Mouse (Mus musculus) thymus, postnatal 0 days (tissue): ENCODE results near the gene Ifi27. TPM values are rescaled to one million over a fixed set of nuclear protein-coding genes. Genes with fewer than 3 reads are reported as not detected.
"Not testable (repeated sequence)": the region's sequence is repeated elsewhere in the genome, so short reads cannot be mapped to it uniquely, and the experiment has no call there.

Source experiments
- DNase-seq: peaks from one replicate; pipeline ENCODE4 v3.0.0-alpha.2; 2015; ENCODE audit warnings: low spot score
- polyA plus RNA-seq: library from polyadenylated mRNA; unstranded; fragments of >200 nt; fragmentation: Nextera tagmentation; extraction: Ambion mirVana; gene quantifications from 2 replicates; pipeline ENCODE4 v1.2.1, GENCODE M21; 2015

Ifi27 gene
- polyA plus RNA-seq = 160 and 162 TPM in 2 replicates

DNA sequence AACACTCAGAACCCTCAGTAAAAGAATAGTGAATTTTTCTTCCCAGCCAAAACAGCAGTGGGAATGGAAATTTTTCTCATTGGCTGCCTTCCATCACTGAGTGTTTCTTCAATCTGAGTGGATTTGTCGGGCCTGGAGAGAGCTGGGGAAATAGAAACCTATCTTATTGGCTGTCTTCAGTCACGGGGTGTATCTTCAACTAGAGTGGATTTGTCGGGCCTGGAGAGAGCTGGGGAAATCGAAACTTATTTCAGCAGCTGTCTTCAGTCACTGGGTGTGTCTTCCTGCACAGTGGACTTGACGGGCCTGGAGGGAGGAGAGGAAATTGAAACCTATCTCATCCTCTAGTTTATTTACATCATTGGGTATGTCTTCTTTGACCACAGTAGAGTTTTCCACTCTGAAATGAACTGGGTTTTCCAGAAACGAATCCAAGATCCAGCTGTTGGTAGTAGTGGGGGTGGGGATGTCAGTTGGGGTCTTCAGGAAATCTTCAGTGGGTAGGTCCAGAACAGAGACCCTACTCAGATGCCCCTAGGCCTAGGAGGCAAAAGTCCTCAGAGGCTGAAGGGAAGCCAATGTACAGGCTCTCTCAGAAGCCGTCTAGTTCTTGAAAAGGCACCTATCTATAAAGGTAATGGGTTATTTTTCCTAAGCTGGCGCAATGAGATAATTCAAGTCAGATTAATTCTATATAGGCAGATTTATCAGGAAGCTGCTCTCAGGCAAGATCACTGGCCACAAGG is at the start of gene Ifi27:
TSS of gene Ifi27 (plus strand) at position 226 of the 746 bp plus-strand sequence.
- DNase-seq = peak; percentile 68

GRCm38 (mm10) chr12:103388505-103389347 is 45.3 kb upstream of the Ifi27 start, which contains the start of gene Otub2:
Gene Otub2 (plus strand): TSS chr12:103388682.
- peak; percentile 89 for DNase-seq

DNA sequence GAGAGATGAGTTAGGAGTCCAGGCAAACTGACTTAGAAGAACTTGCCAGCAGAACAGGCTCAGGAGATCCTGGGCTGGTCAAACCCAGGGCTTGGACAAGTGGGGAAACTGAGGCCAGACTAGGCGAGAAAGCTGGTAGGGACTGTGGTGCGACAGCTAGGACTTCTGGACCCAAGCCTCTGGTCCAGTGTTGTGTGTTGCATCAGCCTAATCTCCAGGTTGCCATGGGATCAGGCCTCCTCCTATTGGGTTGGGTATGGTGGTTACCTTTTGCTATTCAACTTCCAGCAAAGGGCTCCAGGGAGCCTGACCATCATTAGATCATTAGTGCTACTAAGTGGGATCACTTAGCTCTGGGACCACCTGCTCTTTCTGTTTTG is 44.7 kb upstream of the Ifi27 start:
- DNase-seq = no peak

DNA sequence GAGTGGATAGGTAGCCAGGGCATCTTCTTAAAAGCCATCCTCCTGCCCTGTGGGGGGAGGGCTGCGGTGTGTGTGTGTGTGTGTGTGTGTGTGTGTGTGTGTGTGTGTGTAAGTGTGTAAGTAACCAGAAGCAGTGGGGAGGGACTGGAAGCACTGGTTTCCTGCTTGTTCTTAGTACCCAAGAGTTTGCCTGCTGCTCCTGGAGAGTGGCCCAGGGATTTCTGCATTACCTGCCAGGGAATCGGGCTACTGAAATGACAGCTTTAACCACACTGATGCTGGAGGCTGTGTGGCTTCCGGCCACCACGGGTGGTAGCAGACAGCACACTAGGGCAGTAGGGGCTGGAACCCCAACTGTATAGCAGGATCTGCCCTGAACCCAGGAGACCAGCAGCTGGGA is 44.0 kb upstream of the Ifi27 start:
- no peak for DNase-seq

GRCm38 (mm10) chr12:103391098-103391497 is 42.9 kb upstream of the Ifi27 start:
- DNase-seq = no peak

GRCm38 (mm10) chr12:103393528-103393927 is 40.5 kb upstream of the Ifi27 start:
- DNase-seq = no peak

GRCm38 (mm10) chr12:103395486-103396275 is 38.3 kb upstream of the Ifi27 start:
- no peak for DNase-seq

GRCm38 (mm10) chr12:103396751-103397150 is 37.3 kb upstream of the Ifi27 start:
- no peak for DNase-seq

- no peak for DNase-seq
These were observed 29.9 kb upstream of the Ifi27 start for GRCm38 (mm10) chr12:103404131-103404530.

- no peak for DNase-seq
These were observed 26.3 kb upstream of the Ifi27 start, which contains the start of gene 9330161L09Rik for GRCm38 (mm10) chr12:103407720-103408119. Gene 9330161L09Rik (minus strand): TSS chr12:103407820.

GRCm38 (mm10) chr12:103408144-103408543 is 25.9 kb upstream of the Ifi27 start:
- no peak for DNase-seq

GRCm38 (mm10) chr12:103425016-103425728 is 8.8 kb upstream of the Ifi27 start:
- DNase-seq = no peak

DNA sequence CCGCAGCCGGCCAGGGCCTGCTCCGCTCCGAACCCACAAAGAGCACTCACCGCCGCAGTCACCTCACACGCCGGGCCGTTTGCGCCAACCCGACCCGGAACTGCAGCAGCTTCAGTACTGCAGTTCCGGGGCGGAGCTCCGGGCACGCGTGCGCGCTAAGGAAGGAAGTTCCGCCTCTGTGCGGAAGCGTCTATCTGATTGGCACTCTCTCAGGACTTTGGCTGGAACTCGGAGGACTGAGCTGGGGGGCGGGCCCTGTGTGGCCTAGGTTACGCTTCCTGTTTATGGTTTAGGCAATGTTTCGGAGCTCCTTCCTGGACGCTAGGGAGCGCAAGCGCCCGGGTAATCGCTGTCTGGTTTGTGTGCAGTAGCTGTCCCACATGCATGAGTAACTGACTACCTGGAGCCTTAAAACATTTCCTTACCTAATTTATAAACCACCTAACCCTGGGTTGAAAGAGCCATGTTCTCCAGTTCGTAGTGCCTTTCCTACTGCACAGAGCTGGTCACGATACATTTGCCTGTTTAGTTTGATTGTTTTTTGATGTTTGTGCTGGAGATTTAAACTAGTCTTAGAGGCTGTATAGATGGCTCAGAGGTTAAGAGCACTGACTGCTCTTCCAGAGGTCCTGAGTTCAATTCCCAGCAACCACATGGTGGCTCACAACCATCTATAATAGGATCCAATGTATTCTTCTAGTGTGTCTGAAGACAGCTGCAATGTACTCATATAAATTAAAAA is 8.1 kb upstream of the Ifi27 start, which contains the start of gene Ddx24:
TSS of gene Ddx24 (minus strand) at position 102 of the 742 bp plus-strand sequence.
- peak; percentile 99 for DNase-seq

- no peak for DNase-seq
These were observed 7.3 kb upstream of the Ifi27 start for GRCm38 (mm10) chr12:103426710-103427109.

- DNase-seq = no peak
These were observed 581 bp upstream of the Ifi27 start for GRCm38 (mm10) chr12:103433430-103433829.

DNA sequence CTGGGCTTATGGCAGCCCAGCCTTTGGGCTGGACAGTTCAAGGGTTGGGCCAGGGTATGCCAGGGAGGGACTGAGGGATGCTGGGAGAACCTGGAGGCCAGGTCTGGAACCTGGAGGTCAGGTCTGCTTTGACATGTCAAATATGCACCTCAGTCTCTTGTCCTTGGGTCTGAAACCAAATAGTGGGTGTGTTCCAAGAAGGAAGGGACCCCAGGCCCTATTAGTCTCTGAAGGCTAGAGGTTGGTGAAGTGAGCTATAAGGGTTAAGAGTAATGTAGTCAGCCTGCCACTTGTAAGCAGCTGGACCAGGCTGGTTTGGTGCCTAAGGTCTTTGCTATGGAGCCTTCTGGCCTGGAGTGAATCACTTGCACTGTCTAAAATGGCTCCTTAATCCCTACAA is 850 bp downstream of the Ifi27 start:
- no peak for DNase-seq

DNA sequence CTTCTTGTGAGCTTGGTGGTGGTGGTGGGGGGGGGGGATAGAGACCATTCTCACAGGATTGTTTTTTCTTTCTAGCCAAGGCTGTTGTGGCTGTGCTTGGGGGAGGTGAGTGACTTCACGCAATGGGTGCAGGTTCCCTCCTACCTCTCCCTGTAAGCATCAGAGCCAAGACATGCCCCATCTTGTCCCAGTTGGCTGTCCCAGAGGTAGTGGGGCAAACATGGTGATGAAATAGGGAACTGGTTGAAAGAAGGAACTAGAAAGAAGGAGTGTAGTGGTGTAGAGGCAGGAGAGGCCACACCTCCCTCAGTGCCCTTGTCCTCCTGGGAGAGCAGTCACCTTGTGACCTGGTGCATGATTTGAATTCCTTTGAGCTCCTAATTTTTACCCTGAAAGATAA is 3.6 kb downstream of the Ifi27 start:
- DNase-seq = no peak

- no peak for DNase-seq
These were observed 9.5 kb downstream of the Ifi27 start, which contains the start of gene Ifi27l2a for GRCm38 (mm10) chr12:103443524-103443923. Gene Ifi27l2a (minus strand): TSS chr12:103443680.

GRCm38 (mm10) chr12:103444261-103444660 is 10.2 kb downstream of the Ifi27 start:
- not testable (repeated sequence) for DNase-seq

DNA sequence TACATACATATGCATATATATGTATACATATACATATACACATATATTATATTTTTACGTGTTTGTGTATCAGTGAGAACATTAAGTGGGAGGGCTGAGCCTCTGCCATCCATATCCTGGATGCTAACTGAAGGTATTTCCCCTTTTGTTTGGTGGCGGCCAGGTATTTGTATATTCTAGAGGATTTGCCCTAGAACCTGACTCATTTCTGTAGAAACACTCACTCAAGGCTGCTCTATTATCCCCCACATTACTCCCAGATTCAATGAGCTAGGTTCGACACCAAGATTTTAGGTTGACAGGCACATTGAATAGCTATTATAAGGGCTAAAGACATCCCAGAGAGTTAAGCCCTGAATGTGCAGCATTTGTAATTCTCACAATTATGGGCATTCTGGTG is 11.0 kb downstream of the Ifi27 start:
- DNase-seq = no peak
